Mouse (Mus musculus) myocyte (in vitro differentiated cells): Measurements from ENCODE around the gene Med29.

Source experiments
- CEBPB ChIP-seq: IDR thresholded peaks from 2 replicates; pipeline ENCODE4 v1.6.1; 2011; ENCODE audit warnings: mild to moderate bottlenecking, moderate library complexity; ENCODE audit not compliant: poor library complexity, insufficient read depth, severe bottlenecking
- MYOG ChIP-seq, 3 experiments: IDR thresholded peaks; one replicate each; pipeline ENCODE4 v1.6.1; 2011; ENCODE audit warnings: control low read depth in 2 of 3, low read depth in 2 of 3, mild to moderate bottlenecking in 2 of 3; ENCODE audit not compliant: insufficient read length in 2 of 3, control insufficient read depth in 1 of 3, insufficient read depth in 1 of 3
- POLR2A ChIP-seq: IDR thresholded peaks from one replicate; pipeline ENCODE4 v1.6.1; 2011; ENCODE audit warnings: low read depth, mild to moderate bottlenecking, control low read depth, moderate library complexity; ENCODE audit not compliant: insufficient read length
- TCF12 ChIP-seq: IDR thresholded peaks from one replicate; pipeline ENCODE4 v1.6.1; 2011; ENCODE audit warnings: mild to moderate bottlenecking, control low read depth; ENCODE audit not compliant: poor library complexity, insufficient read depth, severe bottlenecking
- TCF3 ChIP-seq: IDR thresholded peaks from one replicate; pipeline ENCODE4 v1.6.1; 2011; ENCODE audit warnings: low read depth, control low read depth; ENCODE audit not compliant: insufficient read length

DNA sequence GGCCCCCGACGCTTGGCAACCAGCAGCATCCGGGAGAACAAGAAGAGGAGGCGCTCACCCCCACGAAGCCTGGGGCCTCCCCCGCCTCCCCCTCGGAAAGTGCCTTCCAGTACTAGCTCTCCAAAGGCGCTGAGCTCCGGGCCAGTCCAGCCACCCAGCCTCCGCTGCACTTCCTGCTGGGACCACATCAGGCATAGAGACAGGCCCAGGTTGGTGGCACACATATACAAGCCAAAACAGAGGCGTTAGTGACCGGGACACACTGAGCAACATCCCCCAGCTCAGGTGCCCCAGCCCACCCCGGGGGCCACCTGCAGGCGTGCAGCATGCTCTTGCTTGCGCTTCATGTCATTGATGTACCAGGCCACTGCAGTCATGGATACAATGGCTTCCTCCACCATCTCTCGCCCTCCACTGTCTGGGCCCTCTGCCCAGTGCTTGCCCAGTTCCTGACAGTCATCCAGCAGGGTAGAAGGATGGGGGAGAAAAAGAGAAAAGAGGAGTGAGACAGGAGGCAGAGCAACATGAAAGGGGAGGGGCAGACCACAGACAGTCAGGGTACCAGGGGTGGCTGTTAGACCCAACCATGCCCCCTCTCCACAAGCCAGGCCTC, 24.7 kb downstream of the Med29 start:
- TF ChIP-seq POLR2A, result no peak
- TF ChIP-seq CEBPB, result no peak
- no peak for TF ChIP-seq TCF12
- TF ChIP-seq MYOG (IDR thresholded peaks at IDR 0.05; ENCODE audit: control insufficient read depth in 1 of 3, insufficient read depth in 1 of 3, insufficient read length in 2 of 3, low read depth in 2 of 3), result no peak
- TF ChIP-seq TCF3, result no peak
